Mouse (Mus musculus): ENCODE measurements around the gene Opcml. TPM values are rescaled to one million over a fixed set of nuclear protein-coding genes. Genes with fewer than 3 reads are reported as not detected.
A peak's percentile ranks its signal among the peaks of the same experiment; 100 is the strongest.

Gene Opcml
- total and polyA plus RNA-seq, 3 experiments, result 0.94 to 1.3 (median 1.2) TPM

- intact Hi-C loops (cut with DNase I), result no loop called here
- H3K27ac ChIP-seq, result no peak overlapping the region
- no peaks in the 10 kb centered on the region for H3K27me3 ChIP-seq (ENCODE audit: control insufficient read depth, insufficient read depth, low read length)
- no peaks in the 10 kb centered on the region for H3K4me1 ChIP-seq (ENCODE audit: control insufficient read depth, insufficient read depth, low read length)
- H3K36me3 ChIP-seq (ENCODE audit: control insufficient read depth, insufficient read depth, low read length), result no peaks in the 10 kb centered on the region
- H3K9ac ChIP-seq (ENCODE audit: low read depth, low read length), result no peak overlapping the region
- DNase-seq, result no peak
- 51% methylated on average over 3 of the region's 3 CpGs for WGBS
- H3K4me3 ChIP-seq, result no peak overlapping the region
- no peak for TF ChIP-seq CTCF (IDR thresholded peaks at IDR 0.05)
- no peak for TF ChIP-seq EP300 (IDR thresholded peaks at IDR 0.05; ENCODE audit: insufficient read depth, low read depth, low read length)
- no peak for TF ChIP-seq POLR2A (IDR thresholded peaks at IDR 0.05; ENCODE audit: insufficient read depth, low read depth, low read length)
- H3K79me2 ChIP-seq (replicated peaks; ENCODE audit: control insufficient read depth, insufficient read depth, low read length), result no peaks in the 10 kb centered on the region
Observed at GRCm38 (mm10) chr9:28395638-28396037, 605.1 kb downstream of the Opcml start.

- Histone ChIP-seq H3K27ac (no peak overlapping the region), H3K4me3 (peak overlapping the region; percentile 23), H3K27me3 (ENCODE audit: control insufficient read depth, insufficient read depth, low read length) (peaks cover 3% of the 10 kb centered on the region), H3K79me2 (replicated peaks; ENCODE audit: control insufficient read depth, insufficient read depth, low read length) (no peaks in the 10 kb centered on the region), H3K9ac (ENCODE audit: low read depth, low read length) (no peak overlapping the region), H3K4me1 (ENCODE audit: control insufficient read depth, insufficient read depth, low read length) (no peaks in the 10 kb centered on the region), H3K36me3 (ENCODE audit: control insufficient read depth, insufficient read depth, low read length) (no peaks in the 10 kb centered on the region)
- TF ChIP-seq CTCF (IDR thresholded peaks at IDR 0.05) (no peak), EP300 (IDR thresholded peaks at IDR 0.05; ENCODE audit: insufficient read depth, low read depth, low read length) (no peak), POLR2A (IDR thresholded peaks at IDR 0.05; ENCODE audit: insufficient read depth, low read depth, low read length) (no peak)
- peak; percentile 12 to 20 for DNase-seq
- 3% methylated on average over 56 of the region's 56 CpGs for WGBS
- intact Hi-C loops (cut with DNase I), result no loop called here
Observed at GRCm38 (mm10) chr9:28402770-28403650, 612.4 kb downstream of the Opcml start.

- Histone ChIP-seq H3K36me3 (ENCODE audit: control insufficient read depth, insufficient read depth, low read length) (no peaks in the 10 kb centered on the region), H3K9ac (ENCODE audit: low read depth, low read length) (no peak overlapping the region), H3K27me3 (ENCODE audit: control insufficient read depth, insufficient read depth, low read length) (peaks cover 3% of the 10 kb centered on the region), H3K4me1 (ENCODE audit: control insufficient read depth, insufficient read depth, low read length) (no peaks in the 10 kb centered on the region), H3K4me3 (peak overlapping the region; percentile 24), H3K27ac (no peak overlapping the region), H3K79me2 (replicated peaks; ENCODE audit: control insufficient read depth, insufficient read depth, low read length) (no peaks in the 10 kb centered on the region)
- peak; percentile 4 to 23 for DNase-seq
- no peak for TF ChIP-seq POLR2A (IDR thresholded peaks at IDR 0.05; ENCODE audit: insufficient read depth, low read depth, low read length)
- peak; percentile 41 for TF ChIP-seq CTCF (IDR thresholded peaks at IDR 0.05)
- TF ChIP-seq EP300 (IDR thresholded peaks at IDR 0.05; ENCODE audit: insufficient read depth, low read depth, low read length), result no peak
- 6% methylated on average over 30 of the region's 30 CpGs for WGBS
- intact Hi-C loops (cut with DNase I), result no loop called here
Observed at GRCm38 (mm10) chr9:28403831-28404562, 613.4 kb downstream of the Opcml start.

- Histone ChIP-seq H3K4me3 (no peak overlapping the region), H3K27me3 (ENCODE audit: control insufficient read depth, insufficient read depth, low read length) (peaks cover 3% of the 10 kb centered on the region), H3K79me2 (replicated peaks; ENCODE audit: control insufficient read depth, insufficient read depth, low read length) (no peaks in the 10 kb centered on the region), H3K4me1 (ENCODE audit: control insufficient read depth, insufficient read depth, low read length) (no peaks in the 10 kb centered on the region), H3K9ac (ENCODE audit: low read depth, low read length) (no peak overlapping the region), H3K27ac (no peak overlapping the region), H3K36me3 (ENCODE audit: control insufficient read depth, insufficient read depth, low read length) (no peaks in the 10 kb centered on the region)
- WGBS, result 78% methylated on average over 8 of the region's 8 CpGs
- DNase-seq, result no peak
- intact Hi-C loops (cut with DNase I), result loop anchor here (5.0 kb wide), 2 partner anchors 142 to 1053 kb away; no protein-coding TSS in a partner anchor
- no peak for TF ChIP-seq POLR2A (IDR thresholded peaks at IDR 0.05; ENCODE audit: insufficient read depth, low read depth, low read length)
- TF ChIP-seq EP300 (IDR thresholded peaks at IDR 0.05; ENCODE audit: insufficient read depth, low read depth, low read length), result no peak
- TF ChIP-seq CTCF (IDR thresholded peaks at IDR 0.05), result no peak
Observed at GRCm38 (mm10) chr9:28404616-28405015, 614.0 kb downstream of the Opcml start.

GRCm38 (mm10) chr9:28405816-28406215 lies 615.2 kb downstream of the Opcml start:
- Histone ChIP-seq H3K4me3 (no peak overlapping the region), H3K36me3 (ENCODE audit: control insufficient read depth, insufficient read depth, low read length) (no peaks in the 10 kb centered on the region), H3K27me3 (ENCODE audit: control insufficient read depth, insufficient read depth, low read length) (peaks cover 3% of the 10 kb centered on the region), H3K4me1 (ENCODE audit: control insufficient read depth, insufficient read depth, low read length) (no peaks in the 10 kb centered on the region), H3K27ac (no peak overlapping the region), H3K9ac (ENCODE audit: low read depth, low read length) (no peak overlapping the region), H3K79me2 (replicated peaks; ENCODE audit: control insufficient read depth, insufficient read depth, low read length) (no peaks in the 10 kb centered on the region)
- intact Hi-C loops (cut with DNase I), result loop anchor here (5.0 kb wide), 2 partner anchors 144 to 1051 kb away; no protein-coding TSS in a partner anchor
- TF ChIP-seq POLR2A (IDR thresholded peaks at IDR 0.05; ENCODE audit: insufficient read depth, low read depth, low read length) (no peak), CTCF (IDR thresholded peaks at IDR 0.05) (peak; percentile 86)
- 0% methylated on average over 1 of the region's 1 CpGs for WGBS
- DNase-seq, result no peak
